Mouse (Mus musculus) cerebellum, adult 9-11 months (tissue): Measurements from ENCODE around the gene 4930432K21Rik.
A peak's percentile ranks its signal among the peaks of the same experiment; 100 is the strongest.

ENCODE experiments used
- DNase-seq: peaks from one replicate; pipeline ENCODE4 v3.0.0; 2022

Gene 4930432K21Rik

GRCm38 (mm10) chr8:84149181-84149580 is 1.4 kb downstream of the 4930432K21Rik start:
- no peak for DNase-seq

GRCm38 (mm10) chr8:84157620-84158019 is 9.8 kb downstream of the 4930432K21Rik start:
- no peak for DNase-seq

- DNase-seq: no peak
These were observed 19.9 kb downstream of the 4930432K21Rik start for GRCm38 (mm10) chr8:84167696-84168095.

GRCm38 (mm10) chr8:84170096-84170495 is 22.3 kb downstream of the 4930432K21Rik start:
- no peak for DNase-seq

- DNase-seq: peak; percentile 83
These were observed 26.0 kb downstream of the 4930432K21Rik start for GRCm38 (mm10) chr8:84173861-84174260.

- no peak for DNase-seq
These were observed 28.7 kb downstream of the 4930432K21Rik start for GRCm38 (mm10) chr8:84176560-84176959.

GRCm38 (mm10) chr8:84177405-84177804 is 29.6 kb downstream of the 4930432K21Rik start:
- DNase-seq: no peak

- DNase-seq: no peak
These were observed 30.8 kb downstream of the 4930432K21Rik start for GRCm38 (mm10) chr8:84178592-84178991.

- DNase-seq: no peak
These were observed 32.1 kb downstream of the 4930432K21Rik start for GRCm38 (mm10) chr8:84179946-84180345.

- peak; percentile 36 for DNase-seq
These were observed 32.8 kb downstream of the 4930432K21Rik start for GRCm38 (mm10) chr8:84180530-84181190.

GRCm38 (mm10) chr8:84182833-84183232 is 35.0 kb downstream of the 4930432K21Rik start:
- no peak for DNase-seq

GRCm38 (mm10) chr8:84183261-84184084 is 35.6 kb downstream of the 4930432K21Rik start:
- peak; percentile 58 for DNase-seq

GRCm38 (mm10) chr8:84184085-84185043 is 36.5 kb downstream of the 4930432K21Rik start:
- no peak for DNase-seq

GRCm38 (mm10) chr8:84185117-84185516 is 37.3 kb downstream of the 4930432K21Rik start, which contains the start of gene Nanos3:
Gene Nanos3 (minus strand): TSS chr8:84185217.
- no peak for DNase-seq

- peak; percentile 82 for DNase-seq
These were observed 38.7 kb downstream of the 4930432K21Rik start for GRCm38 (mm10) chr8:84186547-84186946.

GRCm38 (mm10) chr8:84187065-84187755 is 39.4 kb downstream of the 4930432K21Rik start:
- DNase-seq: peak; percentile 66

- no peak for DNase-seq
These were observed 40.8 kb downstream of the 4930432K21Rik start for GRCm38 (mm10) chr8:84188671-84189070.

GRCm38 (mm10) chr8:84189603-84190002 is 41.8 kb downstream of the 4930432K21Rik start:
- DNase-seq: no peak

- DNase-seq: no peak
These were observed 42.5 kb downstream of the 4930432K21Rik start for GRCm38 (mm10) chr8:84190191-84190867.

GRCm38 (mm10) chr8:84192023-84192422 is 44.2 kb downstream of the 4930432K21Rik start:
- DNase-seq: no peak

GRCm38 (mm10) chr8:84192555-84192954 is 44.7 kb downstream of the 4930432K21Rik start:
- no peak for DNase-seq

- no peak for DNase-seq
These were observed 45.3 kb downstream of the 4930432K21Rik start for GRCm38 (mm10) chr8:84193161-84193560.
